18 mouse cellular contexts compared by ENCODE assay signal in genomic region chr8:91324916-91325315, GRCm38 (mm10).
"Had no signal": no experiment of that assay in that cellular context is flagged by ENCODE, and none has a peak within 500 bp of the region (broad histone marks: within the 10 kb centered on the region; RNA-seq: fewer than 3 reads in every experiment).

No protein-coding gene starts in this region.

- H3K9me3 ChIP-seq: midbrain, embryonic 10.5 days; midbrain, embryonic 13.5 days; neural tube, embryonic 13.5 days; neural tube, embryonic 15.5 days had no signal

- H3K4me3 ChIP-seq: midbrain, embryonic 10.5 days; midbrain, embryonic 13.5 days; myocyte; neural tube, embryonic 13.5 days; neural tube, embryonic 15.5 days had no signal

- H3K27me3 ChIP-seq: midbrain, embryonic 13.5 days; neural tube, embryonic 13.5 days; neural tube, embryonic 15.5 days had no signal

- H3K36me3 ChIP-seq: neural tube, embryonic 13.5 days; neural tube, embryonic 15.5 days had no signal

- ATAC-seq: midbrain, embryonic 13.5 days; midbrain, embryonic 16.5 days had no signal

- H3K4me2 ChIP-seq: lung, embryonic 14.5 days; midbrain, embryonic 13.5 days; neural tube, embryonic 13.5 days; neural tube, embryonic 15.5 days had no signal

- DNase-seq: lung, adult 18-20 months; lung, embryonic 14.5 days; lung, postnatal 10 days; lung, postnatal 4 days; retina, postnatal 1 day; right cerebral cortex, adult 18-20 months; right cerebral cortex, postnatal 25 days; right cerebral cortex, postnatal 4 days; spleen, adult 18-20 months; thymus, adult 18-20 months; thymus, postnatal 14 days; thymus, postnatal 36 days had no signal

- H3K27ac ChIP-seq: midbrain, embryonic 10.5 days; midbrain, embryonic 13.5 days; neural tube, embryonic 13.5 days; neural tube, embryonic 15.5 days had no signal

- H3K9ac ChIP-seq: lung, embryonic 14.5 days; midbrain, embryonic 13.5 days; neural tube, embryonic 13.5 days; neural tube, embryonic 15.5 days had no signal
